Mouse (Mus musculus) hindbrain, postnatal 0 days (tissue): ENCODE measurements at regions not wholly inside any gene's neighbourhood (a gene's known extent, or its start where the extent isn't known, plus 50 kb on each side); places are given as distances from the start of the nearest gene placed in this dataset.
A peak's percentile ranks its signal among the peaks of the same experiment; 100 is the strongest.

Experiments used
- ATAC-seq: fragments of 200-750 bp; cut with Nextera tagmentation; 2 replicates; pipeline ENCODE4 v1.8.0; 2017; ENCODE audit warnings: mild to moderate bottlenecking, moderate TSS enrichment, moderate library complexity
- DNase-seq: peaks from one replicate; pipeline ENCODE4 v3.0.0-alpha.2; 2015; ENCODE audit warnings: low spot score
- H3K27ac ChIP-seq: fragments of 300-500 bp; sonication (generic); 2 replicates; pipeline ENCODE4 v1.5.1; 2014; ENCODE audit warnings: mild to moderate bottlenecking
- H3K27me3 ChIP-seq: fragments of 300-500 bp; sonication (generic); 2 replicates; pipeline ENCODE4 v1.6.1; 2014; ENCODE audit warnings: low read length, mixed read lengths; ENCODE audit not compliant: insufficient read depth
- H3K36me3 ChIP-seq: fragments of 300-500 bp; sonication (generic); 2 replicates; pipeline ENCODE4 v1.6.1; 2014; ENCODE audit warnings: low read length, mixed read lengths; ENCODE audit not compliant: insufficient read depth
- H3K4me1 ChIP-seq: fragments of 300-500 bp; sonication (generic); 2 replicates; pipeline ENCODE4 v1.6.1; 2014; ENCODE audit warnings: antibody characterized with exemption, low read length, mixed read lengths; ENCODE audit not compliant: insufficient read depth
- H3K4me2 ChIP-seq: fragments of 300-500 bp; sonication (generic); 2 replicates; pipeline ENCODE4 v1.6.1; 2014; ENCODE audit warnings: low read depth, mild to moderate bottlenecking, low read length, moderate library complexity, mixed read lengths
- H3K4me3 ChIP-seq: fragments of 300-500 bp; sonication (generic); 2 replicates; pipeline ENCODE4 v1.5.1; 2014; ENCODE audit warnings: low read length
- H3K9ac ChIP-seq: fragments of 300-500 bp; sonication (generic); replicated peaks from 2 replicates; pipeline ENCODE4 v1.6.1; 2014; ENCODE audit warnings: mild to moderate bottlenecking, low read length, moderate library complexity, mixed read lengths
- H3K9me3 ChIP-seq: fragments of 300-500 bp; sonication (generic); 2 replicates; pipeline ENCODE4 v1.6.1; 2016; ENCODE audit warnings: low read length, mixed read lengths
- CTCF ChIP-seq: IDR thresholded peaks from 2 replicates; pipeline ENCODE4 v1.5.1; 2016; ENCODE audit warnings: antibody characterized with exemption, control low read depth, low read depth
- WGBS: fragments of 180-500 bp; shearing (Covaris S2); extraction: QIAGEN DNeasy Blood & Tissue Kit; methylation state at CpG from one replicate; pipeline ENCODE4 v1.1.7; 2014; 5-methylcytosine and 5-hydroxymethylcytosine counted together

- TF ChIP-seq CTCF = peak; percentile 50
Observed at GRCm38 (mm10) chr7:73025640-73026039, 349.7 kb upstream of the Rgma start.

GRCm38 (mm10) chr7:73028952-73029351 lies 346.4 kb upstream of the Rgma start:
- no peak for ATAC-seq
- no peak for TF ChIP-seq CTCF
- Histone ChIP-seq H3K9ac (no peak overlapping the region), H3K27ac (no peak overlapping the region), H3K36me3 (no peaks in the 10 kb centered on the region), H3K4me2 (no peak overlapping the region), H3K9me3 (no peaks in the 10 kb centered on the region), H3K27me3 (no peaks in the 10 kb centered on the region), H3K4me1 (no peaks in the 10 kb centered on the region), H3K4me3 (no peak overlapping the region)
- 91% methylated on average over 6 of the region's 6 CpGs for WGBS
- no peak for DNase-seq

More at GRCm38 (mm10) chr7:73025640-73026039, 349.7 kb upstream of the Rgma start:
- WGBS = 59% methylated on average over 5 of the region's 5 CpGs
- Histone ChIP-seq H3K9me3 (no peaks in the 10 kb centered on the region), H3K27me3 (no peaks in the 10 kb centered on the region), H3K27ac (no peak overlapping the region), H3K4me1 (no peaks in the 10 kb centered on the region), H3K4me3 (no peak overlapping the region), H3K9ac (no peak overlapping the region), H3K4me2 (no peak overlapping the region), H3K36me3 (no peaks in the 10 kb centered on the region)
- no peak for ATAC-seq
- DNase-seq = peak; percentile 37

DNA sequence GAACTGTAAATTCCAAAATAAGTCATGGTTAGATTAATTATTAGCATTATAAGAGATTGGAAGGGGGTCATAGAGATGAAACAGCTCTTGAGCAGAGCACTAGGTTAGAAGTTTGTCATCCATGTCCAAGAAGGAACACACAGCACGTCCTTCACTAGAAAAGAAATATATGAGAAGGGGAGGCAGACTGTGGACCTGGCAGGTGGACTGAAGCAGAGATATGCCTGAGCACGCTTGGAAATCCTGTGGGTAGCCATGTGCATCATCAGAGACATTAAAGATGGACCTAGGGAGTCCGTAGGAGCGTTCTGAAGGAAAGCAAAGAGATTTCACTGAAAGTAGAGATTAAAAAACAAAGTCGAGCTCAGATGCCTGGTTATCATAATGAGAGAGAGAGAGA lies 343.9 kb upstream of the Rgma start:
- DNase-seq (no peak), ATAC-seq (no peak)
- H3K9me3 ChIP-seq = no peaks in the 10 kb centered on the region
- no peak overlapping the region for H3K4me3 ChIP-seq
- 90% methylated on average over 5 of the region's 5 CpGs for WGBS
- no peak overlapping the region for H3K4me2 ChIP-seq
- no peak overlapping the region for H3K27ac ChIP-seq
- TF ChIP-seq CTCF = no peak
- no peak overlapping the region for H3K9ac ChIP-seq
- no peaks in the 10 kb centered on the region for H3K36me3 ChIP-seq
- no peaks in the 10 kb centered on the region for H3K4me1 ChIP-seq
- no peaks in the 10 kb centered on the region for H3K27me3 ChIP-seq

DNA sequence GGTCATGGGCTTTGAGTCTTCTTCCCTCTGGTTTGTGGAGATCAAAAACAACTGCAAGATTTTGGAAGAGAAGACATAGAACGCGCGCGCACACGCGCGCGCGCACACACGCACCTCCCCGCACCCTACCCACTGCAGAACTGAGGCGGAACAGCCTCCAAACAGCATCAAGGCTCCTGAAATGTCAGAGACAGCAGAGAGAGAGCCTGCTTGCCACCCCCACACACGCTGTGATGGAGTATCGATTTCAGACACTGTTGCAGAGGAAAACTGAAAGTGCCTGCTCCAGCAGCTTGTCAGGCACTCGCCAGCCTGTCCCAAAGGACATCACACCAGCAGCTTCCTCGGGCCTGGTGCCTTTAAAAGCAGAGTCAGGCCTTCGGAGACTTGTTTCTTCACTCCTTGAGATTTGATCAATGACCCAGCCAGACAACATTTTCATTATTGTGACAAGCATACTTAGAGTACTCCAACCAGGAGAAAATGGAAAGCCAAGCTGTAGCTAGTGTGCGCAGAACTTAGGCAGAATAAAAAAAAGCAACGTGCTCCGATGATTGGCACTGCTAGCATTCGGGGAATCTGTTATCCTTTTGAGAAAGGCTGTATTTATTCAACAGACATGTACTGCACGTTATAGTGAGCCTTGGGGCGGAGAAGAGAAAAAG lies 342.9 kb upstream of the Rgma start:
- Histone ChIP-seq H3K27me3 (no peaks in the 10 kb centered on the region), H3K4me2 (no peak overlapping the region), H3K27ac (no peak overlapping the region), H3K9ac (0 out of 2 replicates have a peak overlapping the region, but pooled peaks have one; percentile 9), H3K4me3 (no peak overlapping the region), H3K9me3 (no peaks in the 10 kb centered on the region), H3K4me1 (peaks cover 6% of the 10 kb centered on the region; the same call in 1 of the 2 replicates), H3K36me3 (no peaks in the 10 kb centered on the region)
- 72% methylated on average over 23 of the region's 23 CpGs for WGBS
- peak; percentile 32 for DNase-seq
- ATAC-seq = 0 out of 2 replicates have a peak, but pooled peaks have one; percentile 24
- no peak for TF ChIP-seq CTCF

- WGBS = 41% methylated on average over 20 of the region's 20 CpGs
- no peak overlapping the region for H3K9ac ChIP-seq
- no peaks in the 10 kb centered on the region for H3K9me3 ChIP-seq
- DNase-seq (peak; percentile 49), ATAC-seq (0 out of 2 replicates have a peak, but pooled peaks have one; percentile 32)
- 0 out of 2 replicates have a peak, but pooled peaks have one; percentile 9 for TF ChIP-seq CTCF
- no peak overlapping the region for H3K4me3 ChIP-seq
- no peaks in the 10 kb centered on the region for H3K36me3 ChIP-seq
- H3K27ac ChIP-seq = no peak overlapping the region
- no peaks in the 10 kb centered on the region for H3K27me3 ChIP-seq
- H3K4me2 ChIP-seq = 0 out of 2 replicates have a peak overlapping the region, but pooled peaks have one; percentile 10
- peaks cover 6% of the 10 kb centered on the region; the same call in 1 of the 2 replicates for H3K4me1 ChIP-seq
Observed at GRCm38 (mm10) chr7:73036801-73037555, 338.3 kb upstream of the Rgma start.

- Histone ChIP-seq H3K27me3 (no peaks in the 10 kb centered on the region), H3K36me3 (no peaks in the 10 kb centered on the region), H3K27ac (no peak overlapping the region), H3K9ac (no peak overlapping the region), H3K4me1 (peaks cover 6% of the 10 kb centered on the region; the same call in 1 of the 2 replicates), H3K4me2 (no peak overlapping the region), H3K9me3 (no peaks in the 10 kb centered on the region), H3K4me3 (no peak overlapping the region)
- TF ChIP-seq CTCF = no peak
- no peak for DNase-seq
- 91% methylated on average over 9 of the region's 9 CpGs for WGBS
- no peak for ATAC-seq
Observed at GRCm38 (mm10) chr7:73037638-73038037, 337.7 kb upstream of the Rgma start.
